Mouse (Mus musculus): ENCODE data around the gene Gkn2.

- no peak for TF ChIP-seq CTCF (IDR thresholded peaks at IDR 0.05; ENCODE audit: low read depth)
- no peak for TF ChIP-seq EP300 (IDR thresholded peaks at IDR 0.05; ENCODE audit: low read depth)
These were observed 26.9 kb downstream of the Gkn2 start for GRCm38 (mm10) chr6:87399886-87400566.
